Mouse (Mus musculus) midbrain, postnatal 0 days (tissue): ENCODE data around the gene Tdp2. TPM values are rescaled to one million over a fixed set of nuclear protein-coding genes. Genes with fewer than 3 reads are reported as not detected.

ENCODE experiments used
- ATAC-seq: fragments of 200-750 bp; cut with Nextera tagmentation; 2 replicates; pipeline ENCODE4 v1.8.0; 2017; ENCODE audit warnings: moderate number of reproducible peaks, mild to moderate bottlenecking, moderate TSS enrichment, moderate library complexity; ENCODE audit not compliant: low FRiP score
- DNase-seq: peaks from one replicate; pipeline ENCODE4 v3.0.0-alpha.2; 2015; ENCODE audit warnings: low spot score
- H3K27ac ChIP-seq: fragments of 300-500 bp; sonication (generic); 2 replicates; pipeline ENCODE4 v1.5.1; 2014; ENCODE audit warnings: low read depth, mild to moderate bottlenecking, low read length, mixed read lengths
- H3K27me3 ChIP-seq: fragments of 300-500 bp; sonication (generic); 2 replicates; pipeline ENCODE4 v1.6.1; 2014; ENCODE audit warnings: low read length, control low read depth, mixed read lengths; ENCODE audit not compliant: insufficient read depth
- H3K36me3 ChIP-seq: fragments of 300-500 bp; sonication (generic); 2 replicates; pipeline ENCODE4 v1.6.1; 2014; ENCODE audit warnings: low read length, control low read depth, mixed read lengths; ENCODE audit not compliant: insufficient read depth
- H3K4me1 ChIP-seq: fragments of 300-500 bp; sonication (generic); 2 replicates; pipeline ENCODE4 v1.6.1; 2014; ENCODE audit warnings: mild to moderate bottlenecking, control low read depth, antibody characterized with exemption, low read length, mixed read lengths; ENCODE audit not compliant: insufficient read depth
- H3K4me2 ChIP-seq: fragments of 300-500 bp; sonication (generic); 2 replicates; pipeline ENCODE4 v1.6.1; 2014; ENCODE audit warnings: low read depth, mild to moderate bottlenecking, low read length, mixed read lengths; ENCODE audit not compliant: poor library complexity, severe bottlenecking
- H3K4me3 ChIP-seq: fragments of 300-500 bp; sonication (generic); 2 replicates; pipeline ENCODE4 v1.5.1; 2014; ENCODE audit warnings: low read depth, mild to moderate bottlenecking, low read length, moderate library complexity
- H3K9ac ChIP-seq: fragments of 300-500 bp; sonication (generic); replicated peaks from 2 replicates; pipeline ENCODE4 v1.6.1; 2014; ENCODE audit warnings: mild to moderate bottlenecking, low read length, moderate library complexity, mixed read lengths; ENCODE audit not compliant: poor library complexity, severe bottlenecking
- H3K9me3 ChIP-seq: fragments of 300-500 bp; sonication (generic); 2 replicates; pipeline ENCODE4 v1.6.1; 2016; ENCODE audit warnings: low read length, control low read depth
- CTCF ChIP-seq: IDR thresholded peaks from 2 replicates; pipeline ENCODE4 v1.5.1; 2016; ENCODE audit warnings: antibody characterized with exemption, mild to moderate bottlenecking
- whole genome bisulfite sequencing: fragments of 180-500 bp; shearing (Covaris S2); extraction: QIAGEN DNeasy Blood & Tissue Kit; methylation state at CpG from one replicate; pipeline ENCODE4 v1.1.7; 2014; 5-methylcytosine and 5-hydroxymethylcytosine counted together
- polyA plus RNA-seq: library from polyadenylated mRNA; unstranded; fragments of >200 nt; fragmentation: Nextera tagmentation; extraction: Ambion mirVana; gene quantifications from 2 replicates; pipeline ENCODE4 v1.2.1, GENCODE M21; 2015
- total RNA-seq: library from RNA; depleted of rRNA; stranded (reverse); fragments of >200 nt; gene quantifications from 2 replicates; pipeline ENCODE4 v1.2.3, GENCODE M21; 2014

Tdp2 gene
- total and polyA plus RNA-seq, 2 experiments from 2014 or later: 27.0 to 28.5 TPM

- Histone ChIP-seq H3K27me3 (no peaks in the 10 kb centered on the region), H3K4me2 (peak within 1 kb of the TSS; percentile 69), H3K27ac (peak within 1 kb of the TSS; percentile 57; the same call in 1 of the 2 replicates), H3K4me1 (no peaks in the 10 kb centered on the region), H3K9ac (peak within 1 kb of the TSS; percentile 44), H3K36me3 (no peaks in the 10 kb centered on the region; the same call in 1 of the 2 replicates), H3K4me3 (peak within 1 kb of the TSS; percentile 58), H3K9me3 (no peaks in the 10 kb centered on the region)
- ATAC-seq (peak; percentile 84), DNase-seq (peak; percentile 62)
- TF ChIP-seq CTCF: no peak
- WGBS: 8% methylated on average over 40 of the region's 40 CpGs
These were observed 13.8 kb downstream of the Tdp2 start, which contains the start of gene D130043K22Rik for GRCm38 (mm10) chr13:24844983-24845955. Gene D130043K22Rik, plus strand, starts transcription at chr13:24845135.

- Histone ChIP-seq H3K36me3 (no peaks in the 10 kb centered on the region), H3K4me1 (no peaks in the 10 kb centered on the region), H3K27ac (no peak overlapping the region), H3K4me2 (no peak overlapping the region), H3K9me3 (no peaks in the 10 kb centered on the region), H3K4me3 (no peak overlapping the region), H3K27me3 (no peaks in the 10 kb centered on the region), H3K9ac (no peak overlapping the region)
- ATAC-seq: no peak
- 85% methylated on average over 4 of the region's 4 CpGs for WGBS
- TF ChIP-seq CTCF: no peak
- DNase-seq: no peak
These were observed 17.8 kb downstream of the Tdp2 start for GRCm38 (mm10) chr13:24849318-24849717.

- H3K9ac ChIP-seq: no peak overlapping the region
- no peaks in the 10 kb centered on the region for H3K9me3 ChIP-seq
- H3K4me2 ChIP-seq: no peak overlapping the region
- no peak overlapping the region for H3K27ac ChIP-seq
- no peak for ATAC-seq
- peaks cover 4% of the 10 kb centered on the region for H3K36me3 ChIP-seq
- H3K4me1 ChIP-seq: no peaks in the 10 kb centered on the region
- 84% methylated on average over 2 of the region's 2 CpGs for WGBS
- no peak overlapping the region for H3K4me3 ChIP-seq
- TF ChIP-seq CTCF: no peak
- H3K27me3 ChIP-seq: no peaks in the 10 kb centered on the region
- DNase-seq: no peak
These were observed 20.5 kb downstream of the Tdp2 start for GRCm38 (mm10) chr13:24851989-24852388.

- no peaks in the 10 kb centered on the region for H3K9me3 ChIP-seq
- no peak overlapping the region for H3K4me2 ChIP-seq
- 82% methylated on average over 3 of the region's 3 CpGs for WGBS
- no peak for ATAC-seq
- H3K36me3 ChIP-seq: peaks cover 7% of the 10 kb centered on the region
- no peaks in the 10 kb centered on the region for H3K27me3 ChIP-seq
- no peak for TF ChIP-seq CTCF
- H3K27ac ChIP-seq: no peak overlapping the region
- no peaks in the 10 kb centered on the region for H3K4me1 ChIP-seq
- H3K9ac ChIP-seq: no peak overlapping the region
- no peak overlapping the region for H3K4me3 ChIP-seq
- DNase-seq: no peak
These were observed 21.1 kb downstream of the Tdp2 start for GRCm38 (mm10) chr13:24852570-24852969.

- DNase-seq (no peak), ATAC-seq (no peak)
- H3K4me3 ChIP-seq: no peak overlapping the region
- no peaks in the 10 kb centered on the region for H3K27me3 ChIP-seq
- no peak overlapping the region for H3K27ac ChIP-seq
- H3K9ac ChIP-seq: no peak overlapping the region
- no peak overlapping the region for H3K4me2 ChIP-seq
- H3K36me3 ChIP-seq: peaks cover 12% of the 10 kb centered on the region
- no peaks in the 10 kb centered on the region for H3K9me3 ChIP-seq
- H3K4me1 ChIP-seq: no peaks in the 10 kb centered on the region
- no peak for TF ChIP-seq CTCF
These were observed 27.6 kb downstream of the Tdp2 start for GRCm38 (mm10) chr13:24859115-24859514.

- DNase-seq: no peak
- Histone ChIP-seq H3K9ac (no peak overlapping the region), H3K27ac (no peak overlapping the region), H3K4me1 (no peaks in the 10 kb centered on the region), H3K36me3 (peaks cover 12% of the 10 kb centered on the region), H3K9me3 (no peaks in the 10 kb centered on the region), H3K4me2 (no peak overlapping the region), H3K27me3 (no peaks in the 10 kb centered on the region), H3K4me3 (no peak overlapping the region)
- WGBS: 77% methylated on average over 12 of the region's 12 CpGs
- ATAC-seq: no peak
- no peak for TF ChIP-seq CTCF
These were observed 29.6 kb downstream of the Tdp2 start for GRCm38 (mm10) chr13:24861084-24861483.
